Mouse (Mus musculus) cerebellum, adult 11 months (tissue): ENCODE data around the gene Gm27021.

Experiments used
- DNase-seq: peaks from one replicate; pipeline ENCODE4 v3.0.0; 2022

The Gm27021 gene

GRCm38 (mm10) chr8:120595963-120596362, 71.9 kb downstream of the Gm27021 start:
- DNase-seq, result peak; percentile 59

GRCm38 (mm10) chr8:120594571-120594970, 73.3 kb downstream of the Gm27021 start:
- DNase-seq, result no peak

DNA sequence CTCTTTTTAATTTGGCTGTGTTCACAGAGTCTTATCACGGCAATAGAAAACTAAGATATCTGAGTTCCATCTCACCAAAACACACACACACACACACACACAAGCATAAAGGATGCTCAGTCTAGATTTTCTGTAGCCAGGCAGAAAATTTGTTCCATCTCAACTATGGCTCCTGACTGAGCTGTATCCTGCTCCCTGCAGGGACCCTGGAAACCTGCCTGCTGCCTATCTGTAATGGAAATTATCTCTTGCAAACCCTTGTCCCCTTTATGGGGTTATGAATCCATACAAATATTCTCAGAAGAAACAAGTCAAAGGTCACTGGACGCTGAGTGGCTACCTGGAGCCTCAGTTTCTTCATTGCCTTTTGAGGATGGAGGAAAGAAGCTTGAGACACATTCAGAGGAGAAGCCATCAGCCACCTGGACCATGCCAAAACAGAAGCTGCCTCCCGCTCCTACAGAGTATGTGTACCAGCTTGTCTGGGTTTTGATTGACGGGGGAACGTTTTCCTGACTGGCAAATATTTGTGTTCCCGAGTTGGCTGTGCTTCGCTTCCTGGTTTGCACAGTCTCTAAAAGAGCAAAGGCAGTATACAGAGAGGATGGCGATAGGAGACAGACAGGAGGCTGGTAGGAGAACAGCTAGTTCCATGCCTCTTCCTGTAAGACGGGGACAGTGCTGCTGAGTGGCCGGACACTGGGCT, 76.1 kb downstream of the Gm27021 start:
- DNase-seq, result no peak

- no peak for DNase-seq
Observed at GRCm38 (mm10) chr8:120589921-120590320, 78.0 kb downstream of the Gm27021 start.

GRCm38 (mm10) chr8:120588908-120589771, 78.7 kb downstream of the Gm27021 start, which contains the start of gene Gins2:
Gene Gins2, minus strand, starts transcription at chr8:120589304.
- peak; percentile 99 for DNase-seq

DNA sequence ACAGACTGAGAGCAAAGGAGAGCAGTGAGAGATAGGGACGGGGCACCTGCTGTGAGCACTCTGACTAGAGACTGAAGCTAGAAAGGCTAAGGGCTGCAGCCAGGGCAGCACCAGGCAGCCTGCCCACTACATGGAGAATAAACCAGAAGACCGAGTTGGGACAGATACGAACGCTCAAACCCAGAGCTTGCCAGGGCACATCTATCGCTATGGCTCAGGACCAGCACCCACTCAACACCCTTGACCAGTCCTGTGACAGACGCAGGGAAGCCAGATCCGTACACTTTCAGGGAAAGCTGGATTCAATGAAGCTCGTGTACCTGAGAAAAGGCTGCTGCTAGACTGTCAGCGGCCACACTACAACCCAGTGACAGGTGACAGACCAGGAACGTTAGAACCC, 82.4 kb downstream of the Gm27021 start:
- no peak for DNase-seq

DNA sequence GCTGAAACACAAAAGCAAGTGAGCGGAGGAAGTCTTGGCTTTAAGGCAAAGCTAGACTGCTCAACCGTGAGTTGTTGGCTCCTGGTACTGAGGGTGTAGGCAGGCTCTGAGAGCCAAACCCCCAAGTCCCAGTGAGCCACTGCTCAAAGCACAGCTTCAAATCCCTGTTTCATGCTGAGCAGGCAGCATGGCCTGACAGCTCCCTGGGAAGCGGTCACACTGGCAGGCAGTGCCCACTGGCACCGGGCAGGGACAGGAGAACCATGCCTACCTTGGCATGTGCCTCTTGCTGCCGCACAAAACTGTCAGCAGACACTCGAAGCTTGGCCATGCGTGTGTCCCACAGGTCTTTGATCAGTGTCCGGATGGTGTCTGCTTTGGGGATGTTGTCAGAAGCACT, 86.1 kb downstream of the Gm27021 start:
- DNase-seq, result no peak

GRCm38 (mm10) chr8:120581329-120581728, 86.5 kb downstream of the Gm27021 start:
- no peak for DNase-seq

DNA sequence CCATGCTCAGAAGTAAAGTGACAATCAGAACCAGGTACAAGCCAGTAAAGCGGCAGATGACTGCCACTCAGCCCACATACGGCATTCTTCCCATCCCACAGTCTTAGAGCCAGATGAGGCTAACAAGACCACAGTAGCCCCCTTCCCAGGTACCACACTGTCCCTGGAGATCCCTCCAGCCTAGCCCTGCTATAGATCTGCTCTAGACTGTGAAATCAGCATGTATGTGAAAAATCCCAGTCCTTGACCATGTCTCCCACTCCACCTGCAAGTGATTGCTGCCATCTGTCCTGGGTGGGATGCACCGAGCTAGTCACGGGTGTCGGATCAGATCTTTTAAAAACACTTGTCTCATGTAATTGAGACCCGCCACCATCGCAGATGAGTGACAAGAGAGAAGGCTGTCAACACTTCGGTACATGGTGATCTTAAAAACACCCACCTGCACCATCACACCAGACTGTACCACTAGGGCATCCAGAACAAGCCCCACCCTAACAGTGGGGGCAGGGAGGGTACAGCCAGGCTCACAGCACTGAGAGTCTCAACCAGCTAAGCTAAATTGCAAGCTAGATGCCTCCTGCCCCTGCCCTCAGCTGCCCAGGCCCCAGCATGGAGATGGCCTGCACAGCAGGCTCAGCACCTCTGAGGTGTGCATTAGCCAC, 87.4 kb downstream of the Gm27021 start:
- no peak for DNase-seq

- DNase-seq, result no peak
Observed at GRCm38 (mm10) chr8:120577821-120578220, 90.1 kb downstream of the Gm27021 start.

GRCm38 (mm10) chr8:120575801-120576200, 92.1 kb downstream of the Gm27021 start:
- no peak for DNase-seq

DNA sequence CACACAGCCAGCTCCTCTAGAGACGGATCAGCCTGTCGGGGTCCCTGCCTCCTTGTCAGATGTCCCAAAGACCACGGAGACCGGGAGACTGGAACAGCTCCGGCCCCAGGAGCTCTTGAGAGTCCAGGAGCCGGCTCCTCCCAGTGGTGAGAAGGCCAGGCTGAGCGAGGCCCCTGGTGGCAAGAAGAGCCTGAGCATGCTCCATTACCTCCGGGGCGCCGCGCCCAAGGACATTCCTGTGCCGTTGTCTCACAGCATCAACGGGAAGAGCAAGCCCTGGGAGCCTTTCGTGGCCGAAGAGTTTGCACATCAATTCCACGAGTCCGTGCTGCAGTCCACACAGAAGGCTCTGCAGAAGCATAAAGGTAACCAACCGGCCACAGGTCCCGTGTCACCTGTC, 92.9 kb downstream of the Gm27021 start:
- no peak for DNase-seq

GRCm38 (mm10) chr8:120573866-120574265, 94.0 kb downstream of the Gm27021 start:
- no peak for DNase-seq

DNA sequence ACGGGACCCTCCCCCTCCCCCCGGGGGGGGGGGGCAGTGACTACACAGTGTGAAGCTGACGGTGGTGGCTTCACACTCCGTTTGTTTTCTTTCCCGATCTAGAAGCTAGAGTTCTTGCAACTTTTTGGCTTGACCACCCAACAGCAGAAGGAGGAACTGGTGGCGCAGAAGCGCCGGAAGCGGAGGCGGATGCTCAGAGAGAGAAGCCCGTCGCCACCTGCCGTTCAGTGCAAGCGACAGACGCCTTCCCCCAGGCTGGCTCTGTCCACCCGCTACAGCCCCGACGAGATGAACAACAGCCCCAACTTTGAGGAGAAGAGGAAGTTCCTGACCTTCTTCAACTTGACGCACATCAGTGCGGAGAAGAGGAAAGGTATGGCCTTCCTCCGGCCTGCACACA, 95.3 kb downstream of the Gm27021 start:
- DNase-seq, result peak; percentile 52

GRCm38 (mm10) chr8:120571561-120571960, 96.3 kb downstream of the Gm27021 start:
- DNase-seq, result no peak

DNA sequence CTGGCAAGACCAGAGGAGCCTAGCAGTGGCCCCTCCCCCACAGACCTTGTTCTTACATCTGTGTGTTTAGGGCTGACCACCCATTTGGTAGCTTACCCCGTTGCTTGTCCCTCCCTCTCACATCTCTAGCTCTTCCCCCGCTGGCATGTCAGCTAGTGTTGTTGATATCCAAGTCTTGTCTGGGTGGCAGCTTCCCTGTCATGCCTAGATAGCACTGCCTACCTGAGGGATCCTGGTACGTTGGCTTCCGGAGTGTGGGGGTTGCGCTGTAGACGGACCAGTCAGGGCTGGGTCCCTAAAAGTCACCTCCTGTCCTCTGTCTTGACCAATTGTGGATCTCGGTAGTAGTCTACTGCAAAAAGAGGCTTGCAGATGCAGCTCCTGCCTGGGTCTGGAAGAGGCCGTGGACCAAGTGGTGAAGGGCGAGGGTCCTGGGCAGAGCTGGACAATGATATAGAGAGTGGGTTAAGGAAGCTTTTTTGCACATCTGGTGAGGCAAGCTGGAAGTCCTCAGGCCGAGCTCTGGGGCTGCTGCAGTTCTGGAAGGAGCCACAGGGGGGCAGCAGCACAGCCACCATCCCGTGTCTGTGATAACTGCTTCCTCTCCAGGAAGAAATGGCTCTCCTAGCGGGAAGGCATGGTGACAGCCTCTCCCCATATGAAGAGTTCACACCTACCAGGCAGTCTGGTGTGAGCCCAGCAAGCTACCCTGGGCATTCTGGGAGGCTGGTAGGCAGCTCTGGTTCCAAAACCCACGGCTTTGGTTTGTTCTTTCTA, 97.8 kb downstream of the Gm27021 start:
- DNase-seq, result peak; percentile 77

DNA sequence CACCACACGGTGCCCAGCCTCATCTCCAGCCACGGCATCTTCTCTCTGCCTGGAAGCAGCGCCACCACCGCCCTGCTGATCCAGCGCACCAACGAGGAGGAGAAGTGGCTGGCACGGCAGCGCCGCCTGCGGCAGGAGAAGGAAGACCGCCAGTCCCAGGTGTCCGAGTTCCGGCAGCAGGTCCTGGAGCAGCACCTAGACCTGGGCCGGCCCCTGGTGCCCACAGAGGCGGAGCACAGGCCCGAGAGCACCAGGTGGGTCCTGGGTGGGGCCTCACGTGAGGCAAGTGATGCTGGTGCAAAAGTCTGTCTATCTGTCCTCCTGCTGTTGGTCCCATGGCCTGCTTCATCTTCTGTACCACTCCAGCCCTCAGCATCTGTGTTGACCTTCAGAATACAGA, 98.8 kb downstream of the Gm27021 start:
- no peak for DNase-seq

DNA sequence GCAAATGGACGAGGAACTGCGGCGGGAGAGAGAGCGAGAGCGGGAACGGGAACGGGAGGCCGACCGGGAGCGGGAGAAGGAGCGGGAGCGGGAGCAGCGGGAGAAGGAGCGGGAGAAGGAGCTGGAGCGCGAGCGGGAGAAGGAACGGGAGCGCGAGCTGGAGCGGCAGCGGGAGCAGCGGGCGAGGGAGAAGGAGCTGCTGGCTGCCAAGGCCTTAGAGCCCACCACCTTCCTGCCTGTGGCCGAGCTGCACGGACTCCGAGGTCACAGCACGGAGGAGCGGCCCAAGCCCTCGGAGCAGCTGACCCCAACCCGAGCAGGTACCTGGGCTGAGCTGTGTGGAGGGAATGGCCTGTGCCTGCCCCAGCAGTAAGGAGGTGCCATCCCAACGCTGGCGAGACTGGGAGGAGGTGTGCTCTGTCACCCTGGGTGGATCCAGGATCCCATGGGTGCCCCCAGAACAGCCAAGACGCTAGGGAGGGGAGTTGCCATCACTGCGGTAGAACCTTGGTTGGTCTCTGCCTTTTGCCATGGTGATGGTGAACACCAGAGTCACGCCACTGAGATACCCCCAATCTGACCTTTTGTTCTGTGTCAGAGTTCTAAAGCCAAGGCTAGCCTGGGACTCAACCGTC, 99.6 kb downstream of the Gm27021 start:
- DNase-seq, result no peak

DNA sequence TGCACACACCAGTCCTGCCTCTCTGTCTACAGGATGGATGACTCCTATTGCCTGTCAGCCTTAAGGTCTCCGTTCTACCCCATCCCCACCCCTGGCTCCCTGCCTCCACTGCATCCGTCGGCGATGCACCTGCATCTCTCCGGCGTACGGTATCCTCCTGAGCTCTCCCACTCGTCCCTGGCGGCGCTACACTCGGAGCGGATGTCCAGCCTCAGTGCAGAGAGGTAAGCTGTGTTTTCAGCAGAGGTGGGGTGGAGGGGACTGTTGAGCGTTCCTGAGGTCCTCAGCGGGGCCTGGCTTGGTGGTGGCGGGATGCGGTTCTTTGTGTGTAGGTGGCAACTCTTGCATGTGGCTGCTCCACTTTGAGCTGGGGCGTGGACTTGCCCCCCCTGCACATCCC, 100.1 kb downstream of the Gm27021 start:
- DNase-seq, result no peak

- no peak for DNase-seq
Observed at GRCm38 (mm10) chr8:120566681-120567080, 101.2 kb downstream of the Gm27021 start.

GRCm38 (mm10) chr8:120565151-120565711, 102.6 kb downstream of the Gm27021 start:
- no peak for DNase-seq
